Mouse (Mus musculus) brain, embryonic 14.5 days (tissue): ENCODE data around the gene Cfap44.

Experiments used
- CTCF ChIP-seq: fragments of 200-500 bp; IDR thresholded peaks from 2 replicates; pipeline ENCODE4 v1.5.1; 2012; ENCODE audit warnings: inconsistent platforms, mild to moderate bottlenecking, moderate library complexity, borderline replicate concordance; ENCODE audit not compliant: insufficient read depth, insufficient read length; ENCODE audit errors: extremely low read depth
- POLR2A ChIP-seq: fragments of 200-500 bp; IDR thresholded peaks from 2 replicates; pipeline ENCODE4 v1.6.1; 2012; ENCODE audit warnings: mild to moderate bottlenecking, inconsistent platforms, borderline replicate concordance; ENCODE audit not compliant: poor library complexity, insufficient read depth, insufficient read length, severe bottlenecking; ENCODE audit errors: extremely low read depth

- TF ChIP-seq POLR2A (no peak), CTCF (no peak)
Observed at GRCm38 (mm10) chr16:44417596-44417995, 23.0 kb downstream of the Cfap44 start.
